Mouse (Mus musculus) frontal cortex, postnatal 25 days (tissue): ENCODE data around the gene Syt11.
"Not testable (repeated sequence)": the region's sequence is repeated elsewhere in the genome, so short reads cannot be mapped to it uniquely, and the experiment has no call there.

ENCODE experiments used
- DNase-seq, 2 experiments: peaks; one replicate each; pipeline ENCODE4 v3.0.0; 2022; ENCODE audit warnings: low spot score in 2 of 2

Syt11 gene

DNA sequence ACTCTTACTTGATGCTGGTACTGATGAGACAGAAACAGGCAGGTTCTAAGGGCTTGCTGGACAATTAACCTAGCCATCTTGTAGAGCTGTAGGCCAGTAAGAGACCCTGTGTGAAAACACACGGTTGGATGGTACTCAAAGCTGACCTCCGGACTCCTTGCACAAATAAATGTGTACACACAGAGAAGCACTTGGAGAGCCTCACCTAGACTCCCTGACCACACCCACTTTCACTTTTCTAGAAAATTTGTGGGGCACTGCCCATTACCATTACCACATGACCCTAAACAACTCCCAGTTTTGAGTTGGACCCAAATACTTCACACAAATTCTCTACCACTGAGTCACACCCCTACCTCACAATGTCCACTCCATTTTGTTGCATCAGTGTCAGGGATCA is 38.4 kb downstream of the Syt11 start:
- DNase-seq: no peak

DNA sequence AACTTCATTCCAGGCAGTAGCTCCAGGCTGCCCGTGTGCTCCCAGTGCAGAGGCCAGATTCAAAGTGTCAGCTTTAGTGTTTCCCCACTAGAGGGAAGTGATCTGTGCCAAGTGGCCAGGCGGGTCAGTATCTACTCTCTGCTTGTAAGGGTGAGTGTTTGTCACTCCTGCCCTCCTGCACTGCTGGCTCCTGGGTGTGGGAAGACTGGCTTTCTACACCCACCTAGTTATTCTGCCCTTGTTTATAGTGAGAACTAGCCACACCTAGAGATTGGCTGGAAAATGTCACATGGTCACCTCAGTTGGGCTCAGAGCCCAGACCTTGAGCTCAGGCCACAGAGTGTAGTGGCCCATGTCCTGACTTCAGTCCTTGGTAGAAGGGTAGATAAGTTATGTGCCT is 55.9 kb downstream of the Syt11 start:
- DNase-seq: no peak

DNA sequence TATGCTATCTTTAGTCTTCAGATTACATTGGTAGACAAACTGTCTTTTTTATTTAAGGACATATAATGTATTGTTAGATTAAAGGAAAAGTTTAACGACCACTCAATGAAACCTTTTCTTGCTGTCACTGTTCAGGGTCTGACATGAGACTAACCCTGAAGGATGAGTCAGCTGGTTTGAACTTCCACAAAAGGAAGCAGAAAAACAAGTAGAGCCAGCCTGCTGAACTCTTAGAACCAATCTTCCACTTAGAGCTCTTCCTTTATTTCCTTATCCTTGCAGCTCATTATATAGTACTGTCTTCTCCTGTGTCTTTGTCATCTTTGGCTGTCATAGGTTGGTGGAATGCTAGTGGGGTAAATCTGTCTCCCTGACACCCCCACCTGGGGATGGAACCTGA is 57.1 kb downstream of the Syt11 start:
- DNase-seq: no peak

DNA sequence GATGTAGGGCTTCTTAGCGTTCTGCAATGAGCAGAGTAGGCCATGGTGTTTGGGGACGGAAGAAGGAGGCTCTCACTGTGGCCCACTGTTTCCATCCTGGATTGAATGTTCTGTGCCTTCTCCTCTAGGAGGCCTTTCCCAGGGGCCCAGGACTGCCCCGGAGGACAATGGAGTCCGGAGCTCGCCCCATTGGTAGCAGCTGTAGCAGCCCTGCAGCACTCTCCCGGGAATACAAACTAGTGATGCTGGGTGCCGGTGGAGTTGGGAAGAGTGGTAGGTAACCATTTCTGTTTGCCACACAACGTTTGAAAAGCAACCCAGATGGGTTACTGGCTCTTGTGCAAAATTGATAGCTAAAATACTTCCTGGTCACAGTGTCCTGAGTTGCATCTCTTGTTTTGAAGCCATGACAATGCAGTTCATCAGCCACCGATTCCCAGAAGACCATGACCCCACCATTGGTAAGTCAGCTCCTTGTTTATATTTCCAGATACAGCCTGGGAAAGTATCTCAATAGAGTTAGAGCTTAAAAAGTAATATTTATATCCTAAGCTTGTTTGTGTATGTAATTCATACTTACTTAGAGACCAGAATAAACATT is 57.7 kb downstream of the Syt11 start:
- no peak for DNase-seq

DNA sequence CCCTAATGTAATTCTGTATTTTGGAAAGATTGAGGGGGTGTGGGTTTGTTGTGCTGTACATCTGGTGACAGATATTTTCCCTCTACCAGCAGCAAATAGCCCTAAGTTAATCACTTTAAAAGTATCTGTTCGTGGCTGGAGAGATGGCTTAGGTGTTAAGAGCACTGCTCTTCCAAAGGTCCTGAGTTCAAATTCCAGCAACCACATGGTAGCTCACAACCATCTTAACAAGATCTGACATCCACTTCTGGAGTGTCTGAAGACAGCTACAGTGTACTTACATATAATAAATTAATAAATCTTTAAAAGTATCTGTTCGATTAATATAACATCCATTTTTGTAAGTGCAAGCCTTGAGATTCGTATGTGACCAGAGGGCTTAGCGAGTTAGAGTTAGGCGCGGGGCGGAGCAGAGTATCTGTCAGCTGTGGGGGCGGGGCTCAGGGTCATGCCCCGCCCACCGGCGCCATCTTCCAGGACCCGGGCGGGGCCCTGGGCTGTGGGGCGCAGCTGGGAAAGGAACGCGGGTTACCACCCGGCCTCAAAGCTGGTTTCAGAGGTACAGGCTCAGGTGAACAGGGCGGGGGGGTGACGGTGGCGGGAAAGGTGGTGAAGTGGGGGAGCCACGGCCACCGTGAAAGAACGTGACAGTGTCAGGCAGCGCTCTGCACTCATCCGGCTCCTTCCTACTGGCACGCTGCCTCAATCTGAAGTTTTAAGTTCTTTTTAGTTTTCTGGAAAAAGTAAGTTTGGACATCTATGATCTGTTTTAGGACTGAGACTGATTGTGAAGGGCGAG is 58.4 kb downstream of the Syt11 start, which contains the start of gene Rit1:
Gene Rit1 (plus strand): TSS at position 440 of the 799 bp plus-strand sequence.
- peak; percentile 55 to 64 for DNase-seq

DNA sequence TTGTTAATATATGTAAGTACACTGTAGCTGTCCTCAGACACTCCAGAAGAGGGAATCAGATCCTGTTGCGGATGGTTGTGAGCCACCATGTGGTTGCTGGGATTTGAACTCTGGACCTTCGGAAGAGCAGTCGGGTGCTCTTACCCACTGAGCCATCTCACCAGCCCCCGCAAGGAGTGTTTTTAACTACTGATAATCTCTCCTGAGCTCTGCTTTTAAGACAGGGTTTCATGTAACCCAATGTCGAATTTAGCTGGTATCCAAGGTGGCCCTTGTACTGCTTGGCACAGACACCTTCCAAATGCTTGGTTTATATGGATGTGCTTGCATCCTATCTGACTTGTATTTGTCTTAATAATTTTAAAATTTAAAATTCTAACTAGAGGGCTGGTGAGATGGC is 59.2 kb downstream of the Syt11 start:
- DNase-seq: not testable (repeated sequence)

DNA sequence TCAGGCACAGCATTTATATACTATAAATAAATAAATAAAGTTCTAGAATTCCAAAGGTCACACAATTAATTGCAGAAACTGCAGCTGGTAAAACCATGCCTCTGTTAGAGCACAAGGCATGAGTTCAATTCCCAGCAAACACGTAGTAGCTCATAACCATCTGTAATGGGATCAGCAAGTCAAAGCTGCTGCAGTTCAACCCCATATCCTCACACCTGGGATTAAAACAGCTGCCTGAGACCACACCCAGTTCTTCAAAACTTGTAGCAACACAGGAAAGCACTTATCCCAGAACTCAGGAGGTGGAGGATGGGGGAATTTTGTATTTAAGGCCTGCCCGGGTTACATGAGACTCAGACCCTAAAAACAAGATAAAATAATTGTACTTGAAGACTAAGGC is 60.2 kb downstream of the Syt11 start:
- DNase-seq: no peak

DNA sequence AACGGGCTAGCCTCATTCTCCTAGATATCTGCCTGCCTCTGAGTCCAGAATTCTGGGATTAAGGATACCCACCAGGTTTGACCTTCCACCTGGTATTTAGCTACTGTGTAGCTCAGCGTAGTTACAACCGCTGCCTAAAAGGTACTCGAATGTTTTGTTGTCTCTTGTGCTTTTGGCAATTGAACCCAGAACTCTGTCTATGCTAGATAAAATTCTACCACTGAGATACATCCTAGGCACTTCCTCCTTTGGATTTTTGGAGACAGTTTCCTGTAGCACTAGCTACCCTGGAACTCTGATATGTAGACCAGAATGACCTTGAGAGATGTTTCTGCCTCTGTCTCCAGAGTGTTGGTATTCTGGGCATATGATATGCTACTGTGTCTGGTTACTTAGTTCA is 61.3 kb downstream of the Syt11 start:
- no peak for DNase-seq

DNA sequence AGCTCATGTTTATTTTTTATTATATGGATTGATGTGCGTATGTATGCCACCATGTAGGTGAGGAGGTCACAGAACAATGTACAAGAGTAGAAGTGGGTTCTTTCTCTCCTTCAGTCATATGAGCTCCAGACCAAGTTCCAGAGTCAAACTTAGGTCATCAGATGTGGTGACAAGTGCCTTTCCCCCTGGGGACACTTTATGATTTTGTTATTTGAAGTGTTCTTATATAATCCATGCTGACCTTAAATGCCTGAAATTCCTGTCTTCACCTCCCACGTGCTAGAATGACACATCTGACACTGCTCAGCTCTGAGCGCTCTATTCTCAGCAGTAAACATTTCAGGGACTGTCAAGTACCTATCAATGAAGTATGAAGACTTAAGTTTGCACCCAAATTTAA is 73.7 kb downstream of the Syt11 start:
- no peak for DNase-seq

DNA sequence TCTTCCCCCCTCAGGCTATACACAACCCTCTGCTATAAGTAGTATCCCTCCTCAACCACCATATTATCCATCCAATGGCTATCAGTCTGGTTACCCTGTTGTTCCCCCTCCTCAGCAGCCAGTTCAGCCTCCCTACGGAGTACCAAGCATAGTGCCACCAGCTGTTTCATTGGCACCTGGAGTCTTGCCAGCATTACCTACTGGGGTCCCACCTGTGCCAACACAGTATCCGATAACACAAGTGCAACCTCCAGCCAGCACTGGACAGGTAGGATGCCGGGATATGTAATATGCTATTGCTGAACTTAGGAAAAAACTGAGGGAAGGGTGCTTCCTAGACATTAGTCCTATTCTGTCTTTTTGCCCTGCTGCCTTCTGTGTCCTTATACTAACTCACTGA is 74.7 kb downstream of the Syt11 start:
- DNase-seq: no peak

DNA sequence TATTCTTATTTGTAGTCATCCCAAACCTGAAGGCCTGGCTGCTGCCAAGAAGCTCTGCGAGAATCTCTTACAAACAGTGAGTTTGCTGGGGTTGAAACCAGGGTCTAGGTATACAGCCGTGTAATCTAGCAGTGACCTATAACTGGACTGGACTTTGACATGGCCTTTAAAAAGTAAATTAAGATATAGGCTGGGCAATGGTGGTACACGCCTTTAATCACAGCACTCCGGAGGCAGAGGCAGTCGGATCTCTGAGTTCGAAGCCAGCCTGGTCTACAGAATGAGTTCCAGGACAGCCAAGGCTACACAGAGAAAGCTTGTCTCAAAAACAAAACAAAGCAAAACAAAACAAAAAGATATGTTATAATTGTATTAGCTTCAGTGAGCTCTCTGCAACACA is 76.1 kb downstream of the Syt11 start:
- DNase-seq: no peak

DNA sequence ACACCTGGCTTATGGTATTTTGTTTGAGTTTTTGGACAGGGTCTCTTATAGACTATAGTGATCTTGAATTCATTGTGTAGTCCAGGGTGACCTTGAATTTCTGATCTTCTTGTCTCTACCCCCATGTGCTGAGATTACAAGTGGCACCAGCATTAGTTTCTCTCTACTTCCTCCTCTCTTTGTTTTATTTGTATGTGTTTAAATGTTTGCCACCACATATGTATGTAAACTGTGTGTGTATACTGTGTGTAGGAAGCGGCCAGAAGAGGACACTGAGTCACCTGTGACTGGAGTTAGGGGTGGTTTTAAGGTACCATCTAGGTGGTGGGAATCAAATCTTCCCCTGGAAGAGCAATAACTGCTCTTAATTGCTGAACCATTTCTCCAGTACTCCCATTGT is 76.9 kb downstream of the Syt11 start:
- no peak for DNase-seq

DNA sequence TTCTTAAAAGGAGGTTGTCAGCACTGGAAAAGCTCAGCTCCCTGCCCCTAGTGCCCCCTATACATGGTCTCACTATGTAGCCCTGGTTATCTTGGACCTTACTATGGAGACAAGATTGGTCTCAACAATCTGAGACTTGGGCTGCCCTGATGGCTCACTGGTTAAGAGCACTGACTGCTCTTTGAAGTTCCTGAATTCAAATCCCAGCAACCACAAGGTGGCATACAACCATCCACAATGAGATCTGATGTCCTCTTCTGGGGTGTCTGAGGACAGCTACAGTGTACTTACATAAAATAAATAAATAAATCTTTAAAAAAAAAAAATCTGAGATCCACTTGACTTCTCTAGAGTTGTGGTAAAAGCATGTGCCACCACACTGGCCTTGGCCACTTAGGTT is 79.4 kb downstream of the Syt11 start:
- DNase-seq: no peak
